Mouse (Mus musculus): ENCODE data around the gene Olfr954.

Gene Olfr954

GRCm38 (mm10) chr9:39456401-39456800 lies at the start of gene Olfr954:
TSS of gene Olfr954 (plus strand) at chr9:39456701.
- no peak for DNase-seq (ENCODE audit: low spot score in 2 of 2)

- no peak for DNase-seq (ENCODE audit: low spot score in 2 of 2)
Measured at GRCm38 (mm10) chr9:39427048-39427447, 29.5 kb upstream of the Olfr954 start, which contains the start of gene Olfr952. TSS of gene Olfr952 (minus strand) at chr9:39427148.

- DNase-seq (ENCODE audit: low spot score in 2 of 2), result no peak
Measured at GRCm38 (mm10) chr9:39471844-39472243, 15.3 kb downstream of the Olfr954 start, which contains the start of gene Olfr955. TSS of gene Olfr955 (minus strand) at chr9:39471944.

GRCm38 (mm10) chr9:39493895-39494294 lies 37.4 kb downstream of the Olfr954 start, which contains the start of gene Olfr44:
TSS of gene Olfr44 (minus strand) at chr9:39493995.
- DNase-seq (ENCODE audit: low spot score in 2 of 2), result no peak

- DNase-seq (ENCODE audit: low spot score in 2 of 2), result peak in 1 of 2 experiments; percentile 61
Measured at GRCm38 (mm10) chr9:39508998-39509397, 52.5 kb downstream of the Olfr954 start.

- no peak for DNase-seq (ENCODE audit: low spot score in 2 of 2)
Measured at GRCm38 (mm10) chr9:39509412-39509811, 52.9 kb downstream of the Olfr954 start.

Data from urinary bladder, postnatal 4 days (tissue).